Comparison of ENCODE assay signal across 33 mouse cellular contexts in the genomic region with DNA sequence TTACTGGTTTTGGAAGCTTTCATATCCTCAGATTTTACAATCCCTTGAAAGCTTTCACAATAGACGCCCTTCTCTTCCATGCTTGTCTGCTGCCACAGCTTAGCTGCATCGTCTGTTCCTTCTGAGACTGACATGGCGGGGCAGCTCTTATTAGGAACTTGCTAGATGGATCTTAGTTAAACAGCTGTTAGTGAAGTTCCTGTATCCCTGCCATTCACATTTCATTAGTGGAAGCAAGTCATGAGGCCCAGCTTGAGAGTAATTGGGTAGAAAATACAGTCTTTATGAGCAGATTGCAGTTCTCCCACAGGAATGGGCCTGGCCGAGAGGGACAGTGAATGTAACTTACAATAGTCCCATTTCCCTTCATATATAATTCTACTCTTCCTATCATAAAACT.
DNase-seq lines count a peak whose midpoint lies in the region; ATAC-seq and TF ChIP-seq lines count a peak whose summit lies in the region.
"Had no signal": no experiment of that assay in that cellular context is flagged by ENCODE, and none has a peak within 500 bp of the region (broad histone marks: within the 10 kb centered on the region; RNA-seq: fewer than 3 reads in every experiment).

No protein-coding gene starts in this region.

- 44% methylated on average over 4 of the region's 4 CpGs for WGBS in hindbrain, embryonic 14.5 days
- WGBS in hindbrain, embryonic 11.5 days = 69% methylated on average over 4 of the region's 4 CpGs
- 53% methylated on average over 4 of the region's 4 CpGs for WGBS in forebrain, embryonic 11.5 days
- 36% methylated on average over 4 of the region's 4 CpGs for WGBS in forebrain, postnatal 0 days

- intact Hi-C loops in left cerebral cortex, adult 2 months (cut with DNase I) = no loop called here

- no peak overlapping the region for H3K9ac ChIP-seq in hindbrain, embryonic 14.5 days
- H3K9ac ChIP-seq in hindbrain, embryonic 11.5 days (ENCODE audit: low read depth, low read length) = no peak overlapping the region
- H3K9ac ChIP-seq in forebrain, embryonic 11.5 days (ENCODE audit: low read length) = no peak overlapping the region
- H3K9ac ChIP-seq in forebrain, postnatal 0 days = no peak overlapping the region
- H3K9ac ChIP-seq: embryonic facial prominence, embryonic 15.5 days; hindbrain, embryonic 15.5 days; intestine, embryonic 15.5 days; limb, embryonic 15.5 days; liver, embryonic 14.5 days had no signal

- H3K4me3 ChIP-seq in hindbrain, embryonic 14.5 days (replicated peaks; ENCODE audit: low read length) = no peak overlapping the region
- no peak overlapping the region for H3K4me3 ChIP-seq in hindbrain, embryonic 11.5 days (ENCODE audit: low read depth, low read length)
- no peak overlapping the region for H3K4me3 ChIP-seq in forebrain, embryonic 11.5 days (ENCODE audit: low read depth, low read length)
- no peak overlapping the region for H3K4me3 ChIP-seq in forebrain, postnatal 0 days (ENCODE audit: low read depth, low read length)
- H3K4me3 ChIP-seq in left cerebral cortex, adult 2 months = no peak overlapping the region
- H3K4me3 ChIP-seq: embryonic facial prominence, embryonic 15.5 days; hindbrain, embryonic 15.5 days; intestine, embryonic 15.5 days; layer of hippocampus, adult 2 months; limb, embryonic 10.5 days; limb, embryonic 15.5 days had no signal

- H3K9me3 ChIP-seq in hindbrain, embryonic 14.5 days (ENCODE audit: control insufficient read depth, low read length) = no peaks in the 10 kb centered on the region
- H3K9me3 ChIP-seq in hindbrain, embryonic 11.5 days (ENCODE audit: control insufficient read depth, low read length) = no peaks in the 10 kb centered on the region
- no peaks in the 10 kb centered on the region for H3K9me3 ChIP-seq in forebrain, embryonic 11.5 days (ENCODE audit: control insufficient read depth, low read length)
- H3K9me3 ChIP-seq in forebrain, postnatal 0 days (ENCODE audit: low read length) = no peaks in the 10 kb centered on the region
- H3K9me3 ChIP-seq: embryonic facial prominence, embryonic 15.5 days; hindbrain, embryonic 15.5 days; intestine, embryonic 15.5 days; limb, embryonic 10.5 days; limb, embryonic 15.5 days had no signal

- DNase-seq in hindbrain, embryonic 14.5 days (ENCODE audit: low spot score) = peak; percentile 46
- no peak for DNase-seq in hindbrain, embryonic 11.5 days (ENCODE audit: low spot score)
- peak; percentile 83 for DNase-seq in brain, embryonic 14.5 days (ENCODE audit: low read depth)
- peak; percentile 44 for DNase-seq in forebrain, embryonic 11.5 days (ENCODE audit: low spot score)
- DNase-seq in forebrain, postnatal 0 days = peak; percentile 30
- no peak for DNase-seq in left cerebral cortex, adult 2 months (ENCODE audit: extremely low spot score in 1 of 2, low spot score in 2 of 2)
- DNase-seq in layer of hippocampus, postnatal 14 days (ENCODE audit: low spot score in 2 of 2) = no peak
- DNase-seq: adrenal gland, adult 2 months; adrenal gland, postnatal 36 days; B cell, adult 2 months; cerebellum, adult 2 months; embryo, embryonic 11 days; gastrocnemius, postnatal 25 days; heart, adult 18-20 months; heart, postnatal 4 days; kidney, adult 2 months; kidney, postnatal 36 days; lung, adult 2 months; lung, postnatal 10 days; right cerebral cortex, adult 18-20 months; spleen, adult 18-20 months; thymus, adult 18-20 months; thymus, postnatal 25 days had no signal

- no peak for TF ChIP-seq POLR2A in brain, embryonic 14.5 days (IDR thresholded peaks at IDR 0.05; ENCODE audit: borderline replicate concordance, extremely low read depth, insufficient read depth, insufficient read length, poor library complexity, severe bottlenecking)

- no peaks in the 10 kb centered on the region for H3K27me3 ChIP-seq in hindbrain, embryonic 14.5 days (ENCODE audit: control insufficient read depth, insufficient read depth, low read length)
- H3K27me3 ChIP-seq in hindbrain, embryonic 11.5 days (ENCODE audit: control insufficient read depth, insufficient read depth, low read length) = no peaks in the 10 kb centered on the region
- H3K27me3 ChIP-seq in forebrain, embryonic 11.5 days (ENCODE audit: control insufficient read depth, insufficient read depth, low read length) = no peaks in the 10 kb centered on the region
- no peaks in the 10 kb centered on the region for H3K27me3 ChIP-seq in forebrain, postnatal 0 days (ENCODE audit: insufficient read depth, low read length)
- H3K27me3 ChIP-seq: CH12.LX; embryonic facial prominence, embryonic 15.5 days; hindbrain, embryonic 15.5 days; intestine, embryonic 15.5 days; limb, embryonic 15.5 days had no signal

- H3K27ac ChIP-seq in hindbrain, embryonic 14.5 days = no peak overlapping the region
- no peak overlapping the region for H3K27ac ChIP-seq in hindbrain, embryonic 11.5 days (ENCODE audit: low read depth, low read length)
- H3K27ac ChIP-seq in forebrain, embryonic 11.5 days (ENCODE audit: low read depth, low read length) = peak overlapping the region; percentile 65
- H3K27ac ChIP-seq in forebrain, postnatal 0 days (ENCODE audit: low read depth, low read length) = no peak overlapping the region
- no peak overlapping the region for H3K27ac ChIP-seq in left cerebral cortex, adult 2 months
- H3K27ac ChIP-seq: embryonic facial prominence, embryonic 15.5 days; hindbrain, embryonic 15.5 days; intestine, embryonic 15.5 days; layer of hippocampus, adult 2 months; limb, embryonic 10.5 days; limb, embryonic 15.5 days; liver, embryonic 14.5 days had no signal

- no peak for TF ChIP-seq CTCF in brain, embryonic 14.5 days (IDR thresholded peaks at IDR 0.05; ENCODE audit: borderline replicate concordance, extremely low read depth, insufficient read depth, insufficient read length)
- no peak for TF ChIP-seq CTCF in forebrain, postnatal 0 days (IDR thresholded peaks at IDR 0.05; ENCODE audit: low read depth)
- no peak for TF ChIP-seq CTCF in left cerebral cortex, adult 2 months (IDR thresholded peaks at IDR 0.05)

- no peaks in the 10 kb centered on the region for H3K36me3 ChIP-seq in hindbrain, embryonic 14.5 days (replicated peaks; ENCODE audit: control insufficient read depth, insufficient read depth)
- no peaks in the 10 kb centered on the region for H3K36me3 ChIP-seq in hindbrain, embryonic 11.5 days (ENCODE audit: control insufficient read depth, insufficient read depth, low read length)
- H3K36me3 ChIP-seq in forebrain, embryonic 11.5 days (ENCODE audit: control insufficient read depth, insufficient read depth, low read length) = no peaks in the 10 kb centered on the region
- no peaks in the 10 kb centered on the region for H3K36me3 ChIP-seq in forebrain, postnatal 0 days (ENCODE audit: insufficient read depth)
- H3K36me3 ChIP-seq: embryonic facial prominence, embryonic 15.5 days; hindbrain, embryonic 15.5 days; intestine, embryonic 15.5 days; limb, embryonic 15.5 days had no signal

- H3K4me2 ChIP-seq in hindbrain, embryonic 14.5 days (replicated peaks) = no peak overlapping the region
- no peak overlapping the region for H3K4me2 ChIP-seq in hindbrain, embryonic 11.5 days (replicated peaks; ENCODE audit: low read depth, low read length)
- H3K4me2 ChIP-seq in forebrain, embryonic 11.5 days (ENCODE audit: low read depth, low read length, severe bottlenecking) = no peak overlapping the region
- H3K4me2 ChIP-seq in forebrain, postnatal 0 days (ENCODE audit: low read depth) = no peak overlapping the region
- H3K4me2 ChIP-seq: embryonic facial prominence, embryonic 15.5 days; heart, embryonic 11.5 days; hindbrain, embryonic 15.5 days; intestine, embryonic 15.5 days; limb, embryonic 15.5 days had no signal

- H3K4me1 ChIP-seq in hindbrain, embryonic 14.5 days (replicated peaks; ENCODE audit: control insufficient read depth, insufficient read depth, low read length) = 0 out of 2 replicates have a peak, but pooled peaks cover 12% of the 10 kb centered on the region
- H3K4me1 ChIP-seq in hindbrain, embryonic 11.5 days (replicated peaks; ENCODE audit: control insufficient read depth, insufficient read depth, low read length) = no peaks in the 10 kb centered on the region
- peaks cover 2% of the 10 kb centered on the region; the same call in 1 of the 2 replicates for H3K4me1 ChIP-seq in forebrain, embryonic 11.5 days (replicated peaks; ENCODE audit: control insufficient read depth, insufficient read depth, low read length)
- no peaks in the 10 kb centered on the region for H3K4me1 ChIP-seq in forebrain, postnatal 0 days (ENCODE audit: insufficient read depth)
- H3K4me1 ChIP-seq: embryonic facial prominence, embryonic 15.5 days; intestine, embryonic 15.5 days; limb, embryonic 15.5 days had no signal

- no peak for ATAC-seq in hindbrain, embryonic 14.5 days (ENCODE audit: low FRiP score)
- no peak for ATAC-seq in hindbrain, embryonic 11.5 days (ENCODE audit: low FRiP score)
- no peak for ATAC-seq in forebrain, embryonic 11.5 days (replicated peaks; ENCODE audit: low FRiP score)
- no peak for ATAC-seq in forebrain, postnatal 0 days
- ATAC-seq: activated CD4-positive, CD25-positive, alpha-beta regulatory T cell, adult 4 months; intestine, embryonic 15.5 days had no signal

Comparison
In these comparisons a context has a peak if more than half of its experiments do, and no peak if none do; other contexts are left out.
1. DNase-seq: peak in hindbrain, embryonic 14.5 days (single experiment), brain, embryonic 14.5 days (single experiment), forebrain, embryonic 11.5 days (single experiment) and forebrain, postnatal 0 days (single experiment); none in hindbrain, embryonic 11.5 days (single experiment), left cerebral cortex, adult 2 months (0 of 2) and layer of hippocampus, postnatal 14 days (0 of 2).